Mouse (Mus musculus) left cerebral cortex, adult 2 months (tissue): ENCODE results near the gene 2810459M11Rik. TPM values are rescaled to one million over a fixed set of nuclear protein-coding genes. Genes with fewer than 3 reads are reported as not detected.

ENCODE experiments used
- DNase-seq, 2 experiments: peaks; one replicate each; pipeline ENCODE4 v3.0.0; 2021 to 2022; ENCODE audit warnings: low spot score in 2 of 2, mixed read lengths in 1 of 2; ENCODE audit errors: extremely low spot score in 1 of 2
- H3K27ac ChIP-seq: fragments of 200-600 bp; 2 replicates; pipeline ENCODE4 v1.8.1; 2022
- H3K4me3 ChIP-seq: fragments of 200-600 bp; 2 replicates; pipeline ENCODE4 v1.8.1; 2022
- CTCF ChIP-seq: fragments of 200-600 bp; IDR thresholded peaks from 2 replicates; pipeline ENCODE4 v1.8.1; 2022; ENCODE audit warnings: antibody characterized with exemption, mild to moderate bottlenecking, moderate library complexity
- intact Hi-C: fragments of 180-260 bp; cut with DNase I; formaldehyde crosslinking; loops from one replicate; pipeline ENCODE4 v1.15.1; 2025
- total RNA-seq, 2 experiments: library from RNA; stranded (reverse); gene quantifications; 2 replicates each; pipeline ENCODE4 v1.2.3; 2021

Gene 2810459M11Rik
- total RNA-seq, 2 experiments from 2014 or later, result 7.1 to 7.6 TPM

GRCm38 (mm10) chr1:86056284-86056683 lies 10.6 kb downstream of the 2810459M11Rik start:
- H3K4me3 ChIP-seq, result no peak overlapping the region
- intact Hi-C loops, result loop anchor here (5.0 kb wide), 2 partner anchors 119 to 204 kb away; no protein-coding TSS in a partner anchor
- no peak overlapping the region for H3K27ac ChIP-seq
- TF ChIP-seq CTCF, result no peak
- no peak for DNase-seq

- Histone ChIP-seq H3K27ac (peak overlapping the region; percentile 78), H3K4me3 (peak overlapping the region; percentile 45)
- peak; percentile 91 to 95 for DNase-seq
- TF ChIP-seq CTCF, result peak; percentile 96
- intact Hi-C loops, result loop anchor here (5.0 kb wide), 2 partner anchors 122 to 207 kb away; no protein-coding TSS in a partner anchor
Measured at GRCm38 (mm10) chr1:86058856-86059769, 13.4 kb downstream of the 2810459M11Rik start.

GRCm38 (mm10) chr1:86062523-86062922 lies 16.9 kb downstream of the 2810459M11Rik start:
- H3K27ac ChIP-seq, result no peak overlapping the region
- TF ChIP-seq CTCF, result peak; percentile 44
- intact Hi-C loops, result no loop called here
- no peak overlapping the region for H3K4me3 ChIP-seq
- DNase-seq, result no peak

GRCm38 (mm10) chr1:86064271-86064991 lies 18.8 kb downstream of the 2810459M11Rik start, which contains the start of gene Psmd1:
Gene Psmd1, plus strand, starts transcription at chr1:86064387.
- peak; percentile 83 to 88 for DNase-seq
- TF ChIP-seq CTCF, result peak; percentile 94
- intact Hi-C loops, result no loop called here
- peak within 1 kb of the TSS; percentile 97 for H3K27ac ChIP-seq
- H3K4me3 ChIP-seq, result peak within 1 kb of the TSS; percentile 99

- intact Hi-C loops, result no loop called here
- TF ChIP-seq CTCF, result no peak
- Histone ChIP-seq H3K27ac (no peak overlapping the region), H3K4me3 (no peak overlapping the region)
- no peak for DNase-seq
Measured at GRCm38 (mm10) chr1:86076565-86076964, 30.9 kb downstream of the 2810459M11Rik start.

- DNase-seq, result no peak
- intact Hi-C loops, result no loop called here
- TF ChIP-seq CTCF, result no peak
Measured at GRCm38 (mm10) chr1:86094413-86094812, 48.8 kb downstream of the 2810459M11Rik start.

GRCm38 (mm10) chr1:86105054-86105453 lies 59.4 kb downstream of the 2810459M11Rik start:
- intact Hi-C loops, result no loop called here

More at GRCm38 (mm10) chr1:86094413-86094812, 48.8 kb downstream of the 2810459M11Rik start:
- no peak overlapping the region for H3K27ac ChIP-seq
- no peak overlapping the region for H3K4me3 ChIP-seq

More at GRCm38 (mm10) chr1:86105054-86105453, 59.4 kb downstream of the 2810459M11Rik start:
- no peak overlapping the region for H3K27ac ChIP-seq
- TF ChIP-seq CTCF, result no peak
- no peak overlapping the region for H3K4me3 ChIP-seq
- DNase-seq, result no peak

Other genes with a start within 250 kb of the 2810459M11Rik start
- 100 to 1,000 TPM; 714 to 742 TPM for gene Itm2c, start 151.6 kb upstream of the 2810459M11Rik start, total RNA-seq
- 1 to 10 TPM; 5.5 to 7.2 TPM for gene 4933407L21Rik, start 117.4 kb upstream of the 2810459M11Rik start, total RNA-seq
- gene Gpr55, start 84.9 kb upstream of the 2810459M11Rik start, total RNA-seq, result under 1 TPM; 0.09 to 0.14 TPM
- gene Spata3, start 29.0 kb upstream of the 2810459M11Rik start, total RNA-seq, result under 1 TPM; 0.61 to 0.75 TPM
- gene Psmd1, start 18.5 kb downstream of the 2810459M11Rik start, total RNA-seq, result 100 to 1,000 TPM; 107 to 115 TPM
- gene Htr2b, start 66.1 kb downstream of the 2810459M11Rik start, total RNA-seq, result under 1 TPM in 1 of 2 experiments, not detected in 1; 0.36 TPM
- 1 to 10 TPM; 3.5 to 5.4 TPM for gene Gm21972, start 87.8 kb downstream of the 2810459M11Rik start, total RNA-seq
- gene Armc9, start 108.9 kb downstream of the 2810459M11Rik start, total RNA-seq, result 10 to 100 TPM; 36.9 to 44.8 TPM